8 mouse cellular contexts compared by ENCODE assay signal in the genomic region with DNA sequence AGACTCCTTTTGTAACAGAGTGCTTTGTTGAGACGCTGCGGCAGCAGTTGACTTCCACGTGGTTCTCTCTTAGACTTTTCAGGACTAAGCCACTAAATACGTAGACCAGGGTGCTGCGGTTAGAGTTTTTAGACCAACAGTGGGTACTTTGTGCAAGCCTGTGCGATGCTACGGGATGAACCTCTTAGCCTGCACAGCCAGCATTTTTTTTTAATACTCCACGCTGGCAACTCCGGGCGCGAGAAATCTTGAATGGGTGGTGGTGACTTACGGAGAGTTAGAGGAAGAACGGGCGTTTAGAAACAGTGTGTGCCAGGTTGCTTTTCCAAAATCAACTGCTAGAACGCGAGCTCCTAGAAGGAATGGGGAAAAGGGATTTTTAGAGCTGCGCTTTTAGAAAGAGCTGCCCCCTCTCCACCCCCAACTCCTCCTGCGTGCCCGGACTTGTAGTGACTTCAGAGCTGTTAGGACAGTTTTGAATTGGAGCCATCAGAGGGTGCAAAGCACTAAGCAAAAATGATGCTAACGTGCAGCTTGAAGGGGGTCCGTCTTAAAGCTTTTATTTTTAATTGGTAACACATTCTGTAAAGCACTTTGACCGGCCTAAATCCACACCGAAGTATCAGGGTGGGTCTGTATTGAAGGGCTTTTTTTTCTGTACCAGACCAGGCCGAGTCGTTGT. TPM values are rescaled to one million over a fixed set of nuclear protein-coding genes. Genes with fewer than 3 reads are reported as not detected.
A peak's percentile ranks its signal among the peaks of the same experiment; 100 is the strongest.
DNase-seq lines count a peak whose midpoint lies in the region; ATAC-seq and TF ChIP-seq lines count a peak whose summit lies in the region.

No protein-coding gene starts in this region.

- intact Hi-C loops in gastrocnemius, adult 2 months (cut with DNase I): loop anchor here (2.0 kb wide), 1 partner anchor 221 kb away; no protein-coding TSS in a partner anchor
- intact Hi-C loops in gastrocnemius, postnatal 14 days (cut with DNase I; ENCODE audit: low total_unique reads): no loop called here

- DNase-seq in gastrocnemius, adult 2 months: peak; percentile 25
- no peak for DNase-seq in gastrocnemius, postnatal 14 days
- DNase-seq in embryonic facial prominence, embryonic 10.5 days (ENCODE audit: low spot score): peak; percentile 62
- DNase-seq in hindbrain, embryonic 11.5 days (ENCODE audit: low spot score): peak; percentile 66
- DNase-seq in liver, embryonic 11.5 days (ENCODE audit: low spot score): peak; percentile 53
- DNase-seq in neural tube, embryonic 11.5 days (ENCODE audit: low spot score): peak; percentile 64

- H3K27me3 ChIP-seq in E14TG2a.4 (ENCODE audit: insufficient read depth, low read length): no peaks in the 10 kb centered on the region
- H3K27me3 ChIP-seq in embryonic facial prominence, embryonic 10.5 days (replicated peaks; ENCODE audit: low read depth, poor library complexity, severe bottlenecking): no peaks in the 10 kb centered on the region
- H3K27me3 ChIP-seq in hindbrain, embryonic 11.5 days (ENCODE audit: control insufficient read depth, insufficient read depth, low read length): no peaks in the 10 kb centered on the region
- H3K27me3 ChIP-seq in liver, embryonic 11.5 days (replicated peaks; ENCODE audit: control insufficient read depth, insufficient read depth, low read length): no peaks in the 10 kb centered on the region
- no peaks in the 10 kb centered on the region for H3K27me3 ChIP-seq in neural tube, embryonic 11.5 days (ENCODE audit: control insufficient read depth, insufficient read depth, low read length)

- H3K9ac ChIP-seq in hindbrain, embryonic 11.5 days (ENCODE audit: low read depth, low read length): peak overlapping the region; percentile 58
- peak overlapping the region; percentile 60 for H3K9ac ChIP-seq in liver, embryonic 11.5 days (ENCODE audit: low read depth, low read length)
- peak overlapping the region; percentile 72 for H3K9ac ChIP-seq in neural tube, embryonic 11.5 days (ENCODE audit: low read length)

- ATAC-seq in hindbrain, embryonic 11.5 days (ENCODE audit: low FRiP score): peak; percentile 32
- ATAC-seq in liver, embryonic 11.5 days (replicated peaks; ENCODE audit: low FRiP score): 0 out of 2 replicates have a peak, but pooled peaks have one; percentile 18
- ATAC-seq in neural tube, embryonic 11.5 days (ENCODE audit: insufficient read depth, low FRiP score, low TSS enrichment): peak; percentile 15; the same call in 1 of the 2 replicates
- ATAC-seq in erythroid progenitor cell, adult 5-6 weeks (replicated peaks; ENCODE audit: low FRiP score, poor library complexity, severe bottlenecking): no peak

- H3K4me2 ChIP-seq in hindbrain, embryonic 11.5 days (replicated peaks; ENCODE audit: low read depth, low read length): peak overlapping the region; percentile 71
- peak overlapping the region; percentile 77 for H3K4me2 ChIP-seq in liver, embryonic 11.5 days
- peak overlapping the region; percentile 58 for H3K4me2 ChIP-seq in neural tube, embryonic 11.5 days (ENCODE audit: low read depth)

- WGBS in embryonic facial prominence, embryonic 10.5 days: under 1% methylated on average over 25 of the region's 25 CpGs
- under 1% methylated on average over 25 of the region's 25 CpGs for WGBS in hindbrain, embryonic 11.5 days
- WGBS in liver, embryonic 11.5 days: 1% methylated on average over 25 of the region's 25 CpGs
- WGBS in neural tube, embryonic 11.5 days: under 1% methylated on average over 25 of the region's 25 CpGs

- peaks cover 70% of the 10 kb centered on the region for H3K4me1 ChIP-seq in E14TG2a.4 (replicated peaks; ENCODE audit: low read depth, low read length)
- H3K4me1 ChIP-seq in embryonic facial prominence, embryonic 10.5 days: peaks cover 40% of the 10 kb centered on the region
- no peaks in the 10 kb centered on the region for H3K4me1 ChIP-seq in hindbrain, embryonic 11.5 days (replicated peaks; ENCODE audit: control insufficient read depth, insufficient read depth, low read length)
- no peaks in the 10 kb centered on the region for H3K4me1 ChIP-seq in liver, embryonic 11.5 days (replicated peaks; ENCODE audit: control insufficient read depth, insufficient read depth, low read length)
- peaks cover 5% of the 10 kb centered on the region; the same call in 1 of the 2 replicates for H3K4me1 ChIP-seq in neural tube, embryonic 11.5 days (ENCODE audit: control insufficient read depth, insufficient read depth, low read length)

- peak overlapping the region; percentile 70 for H3K4me3 ChIP-seq in gastrocnemius, adult 2 months
- H3K4me3 ChIP-seq in E14TG2a.4 (replicated peaks; ENCODE audit: low read length): peak overlapping the region; percentile 83
- H3K4me3 ChIP-seq in embryonic facial prominence, embryonic 10.5 days: peak overlapping the region; percentile 82
- H3K4me3 ChIP-seq in hindbrain, embryonic 11.5 days (ENCODE audit: low read depth, low read length): peak overlapping the region; percentile 50
- H3K4me3 ChIP-seq in liver, embryonic 11.5 days (ENCODE audit: low read depth, low read length): peak overlapping the region; percentile 62
- peak overlapping the region; percentile 56 for H3K4me3 ChIP-seq in neural tube, embryonic 11.5 days (ENCODE audit: low read depth, low read length)

- peaks cover 6% of the 10 kb centered on the region; the same call in 1 of the 2 replicates for H3K36me3 ChIP-seq in E14TG2a.4 (ENCODE audit: insufficient read depth, low read length)
- peaks cover 18% of the 10 kb centered on the region for H3K36me3 ChIP-seq in embryonic facial prominence, embryonic 10.5 days (replicated peaks)
- no peaks in the 10 kb centered on the region for H3K36me3 ChIP-seq in hindbrain, embryonic 11.5 days (ENCODE audit: control insufficient read depth, insufficient read depth, low read length)
- H3K36me3 ChIP-seq in liver, embryonic 11.5 days (ENCODE audit: control insufficient read depth, insufficient read depth, low read length): no peaks in the 10 kb centered on the region
- H3K36me3 ChIP-seq in neural tube, embryonic 11.5 days (ENCODE audit: control insufficient read depth, insufficient read depth, low read length): no peaks in the 10 kb centered on the region

- peaks cover 8% of the 10 kb centered on the region; the same call in 1 of the 2 replicates for H3K9me3 ChIP-seq in E14TG2a.4 (ENCODE audit: low read length)
- no peaks in the 10 kb centered on the region for H3K9me3 ChIP-seq in embryonic facial prominence, embryonic 10.5 days
- H3K9me3 ChIP-seq in hindbrain, embryonic 11.5 days (ENCODE audit: control insufficient read depth, low read length): no peaks in the 10 kb centered on the region
- no peaks in the 10 kb centered on the region for H3K9me3 ChIP-seq in liver, embryonic 11.5 days (ENCODE audit: control insufficient read depth, low read length)
- H3K9me3 ChIP-seq in neural tube, embryonic 11.5 days (ENCODE audit: control insufficient read depth, low read length): no peaks in the 10 kb centered on the region

- H3K27ac ChIP-seq in gastrocnemius, adult 2 months: peak overlapping the region; percentile 92
- H3K27ac ChIP-seq in embryonic facial prominence, embryonic 10.5 days (replicated peaks): peak overlapping the region; percentile 98
- peak overlapping the region; percentile 40 for H3K27ac ChIP-seq in hindbrain, embryonic 11.5 days (ENCODE audit: low read depth, low read length)
- H3K27ac ChIP-seq in liver, embryonic 11.5 days (ENCODE audit: low read depth, low read length): peak overlapping the region; percentile 62; the same call in 1 of the 2 replicates
- H3K27ac ChIP-seq in neural tube, embryonic 11.5 days (ENCODE audit: low read depth, low read length): peak overlapping the region; percentile 63

- no peak for TF ChIP-seq CTCF in gastrocnemius, adult 2 months (IDR thresholded peaks at IDR 0.05)
- no peak for TF ChIP-seq CTCF in E14TG2a.4 (conservative IDR thresholded peaks at IDR 0.05; ENCODE audit: low read length)

RNA-seq across cellular contexts. Expression of a gene that starts 1.0 kb away (rescaled TPM):
- 1 to 10 TPM; 7.4 to 9.0 TPM for total RNA-seq in gastrocnemius, adult 2 months (2021)
- total RNA-seq in gastrocnemius, postnatal 14 days (2021): 10 to 100 TPM; 24.2 to 27.2 TPM
- 253 and 259 TPM in 2 replicates for polyA plus RNA-seq in embryonic facial prominence, embryonic 10.5 days (2016; fragmentation: Nextera tagmentation; extraction: Ambion mirVana)
- polyA plus RNA-seq in hindbrain, embryonic 11.5 days (2014; fragmentation: Nextera tagmentation; extraction: Ambion mirVana): 160 and 163 TPM in 2 replicates
- 47.2 and 49.6 TPM in 2 replicates for polyA plus RNA-seq in liver, embryonic 11.5 days (2014; fragmentation: Nextera tagmentation; extraction: Ambion mirVana)
- 157 and 158 TPM in 2 replicates for polyA plus RNA-seq in neural tube, embryonic 11.5 days (2014; fragmentation: Nextera tagmentation; extraction: Ambion mirVana)
- total RNA-seq in erythroid progenitor cell, adult 5-6 weeks (2015; ENCODE audit: low replicate concordance): 0.84 and 1.1 TPM in 2 replicates
- total RNA-seq in erythroid progenitor cell, adult 5-6 weeks (2017; ENCODE audit: low replicate concordance): 1.4 and 2.6 TPM in 2 replicates

Comparison
In these comparisons a context has a peak if more than half of its experiments do, and no peak if none do; other contexts are left out.
1. H3K27ac ChIP-seq: peak in every context shown above with its lines; median percentile 98 in embryonic facial prominence, embryonic 10.5 days; 92 in gastrocnemius, adult 2 months; 63 in neural tube, embryonic 11.5 days; 62 in liver, embryonic 11.5 days; 40 in hindbrain, embryonic 11.5 days.